9 mouse cellular contexts compared by ENCODE assay signal in genomic region chr5:119668913-119669411, GRCm38 (mm10). TPM values are rescaled to one million over a fixed set of nuclear protein-coding genes. Genes with fewer than 3 reads are reported as not detected.
DNase-seq lines count a peak whose midpoint lies in the region; ATAC-seq and TF ChIP-seq lines count a peak whose summit lies in the region.
"Had no signal": no experiment of that assay in that cellular context is flagged by ENCODE, and none has a peak within 500 bp of the region (broad histone marks: within the 10 kb centered on the region; RNA-seq: fewer than 3 reads in every experiment).

No protein-coding gene starts in this region.

- H3K36me3 ChIP-seq in heart, embryonic 15.5 days, result no peaks in the 10 kb centered on the region
- peaks cover 3% of the 10 kb centered on the region; the same call in 1 of the 2 replicates for H3K36me3 ChIP-seq in ES-E14 (ENCODE audit: control insufficient read depth, insufficient read depth, low read length, poor library complexity, severe bottlenecking)
- H3K36me3 ChIP-seq in embryonic facial prominence, embryonic 11.5 days (replicated peaks; ENCODE audit: control insufficient read depth, insufficient read depth, low read depth, low read length), result no peaks in the 10 kb centered on the region
- H3K36me3 ChIP-seq in liver, embryonic 13.5 days, result no peaks in the 10 kb centered on the region

- ATAC-seq in heart, embryonic 15.5 days (replicated peaks; ENCODE audit: insufficient number of reproducible peaks, insufficient read depth, low FRiP score, low read depth), result no peak
- ATAC-seq in embryonic facial prominence, embryonic 11.5 days (replicated peaks; ENCODE audit: insufficient number of reproducible peaks, low FRiP score, low TSS enrichment, low read depth), result no peak
- no peak for ATAC-seq in liver, embryonic 13.5 days (ENCODE audit: low read depth)
- no peak for ATAC-seq in erythroblast, adult 5-6 weeks (replicated peaks; ENCODE audit: low FRiP score, poor library complexity, severe bottlenecking)
- ATAC-seq in cerebellum, adult (ENCODE audit: insufficient number of reproducible peaks, low FRiP score, low TSS enrichment), result no peak

- no peak overlapping the region for H3K27ac ChIP-seq in heart, embryonic 15.5 days
- no peak overlapping the region; the same call in 1 of the 2 replicates for H3K27ac ChIP-seq in ES-E14 (ENCODE audit: insufficient read depth, low read depth, low read length, poor library complexity, severe bottlenecking)
- H3K27ac ChIP-seq in embryonic facial prominence, embryonic 11.5 days (replicated peaks; ENCODE audit: low read depth, low read length), result peak overlapping the region; percentile 96
- H3K27ac ChIP-seq in liver, embryonic 13.5 days, result peak overlapping the region; percentile 79

- peaks cover 79% of the 10 kb centered on the region for H3K27me3 ChIP-seq in heart, embryonic 15.5 days
- H3K27me3 ChIP-seq in embryonic facial prominence, embryonic 11.5 days (ENCODE audit: control insufficient read depth, insufficient read depth, low read length), result peaks cover 34% of the 10 kb centered on the region
- H3K27me3 ChIP-seq in liver, embryonic 13.5 days, result peaks cover 100% of the 10 kb centered on the region

- peaks cover 30% of the 10 kb centered on the region for H3K4me1 ChIP-seq in heart, embryonic 15.5 days (replicated peaks)
- H3K4me1 ChIP-seq in ES-E14 (ENCODE audit: control insufficient read depth in 2 of 2, insufficient read depth in 2 of 2, low read length in 2 of 2, poor library complexity in 1 of 2), result peaks cover 8 to 13% of the 10 kb centered on the region in 2 experiments
- H3K4me1 ChIP-seq in embryonic facial prominence, embryonic 11.5 days (ENCODE audit: control insufficient read depth, insufficient read depth, low read length), result peaks cover 6% of the 10 kb centered on the region
- peaks cover 2% of the 10 kb centered on the region; the same call in 1 of the 2 replicates for H3K4me1 ChIP-seq in liver, embryonic 13.5 days (replicated peaks)

- in situ Hi-C loops in ES-E14 (cut with MboI; ENCODE audit: low sequenced_read_pairs in 2 of 2, unreplicated experiment in 2 of 2), result loop anchor here (10.0 to 25.0 kb wide), 2 partner anchors 166 to 1507 kb away; partner anchors contain the start of genes Fbxw8 (in 1 of the 2), Hrk (in 1 of the 2) and Tbx5 (in 1 of the 2)

- intact Hi-C loops in gastrocnemius, postnatal 36 days (cut with DNase I), result no loop called here

- no peaks in the 10 kb centered on the region for H3K9me3 ChIP-seq in heart, embryonic 15.5 days (replicated peaks)
- no peaks in the 10 kb centered on the region for H3K9me3 ChIP-seq in ES-E14 (ENCODE audit: control insufficient read depth, insufficient read depth, low read depth, low read length)
- no peaks in the 10 kb centered on the region for H3K9me3 ChIP-seq in embryonic facial prominence, embryonic 11.5 days (replicated peaks; ENCODE audit: control insufficient read depth, low read length)
- no peaks in the 10 kb centered on the region for H3K9me3 ChIP-seq in liver, embryonic 13.5 days (replicated peaks)

- 19% methylated on average over 16 of the region's 18 CpGs for WGBS in heart, embryonic 15.5 days
- 4% methylated on average over 17 of the region's 18 CpGs for WGBS in embryonic facial prominence, embryonic 11.5 days
- 3% methylated on average over 17 of the region's 18 CpGs for WGBS in liver, embryonic 13.5 days (ENCODE audit: insufficient replicate concordance)

- peak overlapping the region; percentile 46 for H3K4me3 ChIP-seq in heart, embryonic 15.5 days
- peak overlapping the region; percentile 62 to 86; a peak in 3 of 4 replicates for H3K4me3 ChIP-seq in ES-E14 (ENCODE audit: insufficient read depth in 1 of 2, low read depth in 1 of 2, low read length in 2 of 2, poor library complexity in 1 of 2, severe bottlenecking in 1 of 2)
- H3K4me3 ChIP-seq in embryonic facial prominence, embryonic 11.5 days (ENCODE audit: low read depth, low read length), result peak overlapping the region; percentile 62
- H3K4me3 ChIP-seq in liver, embryonic 13.5 days (replicated peaks), result no peak overlapping the region

- H3K4me2 ChIP-seq in heart, embryonic 15.5 days, result peak overlapping the region; percentile 94
- H3K4me2 ChIP-seq in embryonic facial prominence, embryonic 11.5 days (ENCODE audit: low read depth, low read length), result peak overlapping the region; percentile 75
- peak overlapping the region; percentile 60 for H3K4me2 ChIP-seq in liver, embryonic 13.5 days

- H3K9ac ChIP-seq in heart, embryonic 15.5 days, result no peak overlapping the region
- peak overlapping the region; percentile 69; the same call in 1 of the 2 replicates for H3K9ac ChIP-seq in ES-E14 (ENCODE audit: insufficient read depth, low read depth, low read length, poor library complexity, severe bottlenecking)
- H3K9ac ChIP-seq in embryonic facial prominence, embryonic 11.5 days (replicated peaks; ENCODE audit: low read length), result peak overlapping the region; percentile 92
- H3K9ac ChIP-seq in liver, embryonic 13.5 days, result no peak overlapping the region; the same call in 1 of the 2 replicates

- no peak for DNase-seq in heart, adult 11 months
- no peak for DNase-seq in ES-E14 (ENCODE audit: low read depth, low spot score)
- peak; percentile 56 for DNase-seq in embryonic facial prominence, embryonic 11.5 days (ENCODE audit: low spot score)
- DNase-seq in liver, embryonic 13.5 days, result no peak
- DNase-seq in gastrocnemius, postnatal 36 days, result no peak
- DNase-seq: thymus, postnatal 4 days had no signal

TF ChIP-seq in ES-E14, 5 proteins besides CTCF, POLR2A, EP300 and RAD21:
- no peak for TF ChIP-seq HCFC1 (IDR thresholded peaks at IDR 0.05; ENCODE audit: borderline replicate concordance, insufficient read depth, low read length)
- no peak for TF ChIP-seq CHD2 (IDR thresholded peaks at IDR 0.05; ENCODE audit: low read depth, low read length)
- no peak for TF ChIP-seq MAFK (IDR thresholded peaks at IDR 0.05; ENCODE audit: insufficient read depth, low read depth, low read length)
- TF ChIP-seq ZNF384 (IDR thresholded peaks at IDR 0.05; ENCODE audit: low read depth, low read length), result no peak
- TF ChIP-seq ZC3H11A (IDR thresholded peaks at IDR 0.05; ENCODE audit: borderline replicate concordance, low read depth, low read length), result no peak
TF ChIP-seq in ES-E14: peak in this region for 0.

RNA-seq across cellular contexts. Expression of gene Tbx3, which starts 1.5 kb away (rescaled TPM):
- 10.0 and 11.4 TPM in 2 replicates for polyA plus RNA-seq in heart, embryonic 15.5 days (2015; fragmentation: Nextera tagmentation; extraction: Ambion mirVana)
- total RNA-seq in ES-E14 (2012; rRNA removed), result 30.5 and 47.9 TPM in 2 replicates
- 36.9 and 39.8 TPM in 2 replicates for polyA plus RNA-seq in embryonic facial prominence, embryonic 11.5 days (2014; fragmentation: Nextera tagmentation; extraction: Ambion mirVana)
- 4.1 and 6.1 TPM in 2 replicates for polyA plus RNA-seq in liver, embryonic 13.5 days (2015; fragmentation: Nextera tagmentation; extraction: Ambion mirVana)
- not detected in 2 replicates for total RNA-seq in erythroblast, adult 5-6 weeks (2015; ENCODE audit: low replicate concordance)
- total RNA-seq in erythroblast, adult 5-6 weeks (2017; ENCODE audit: low replicate concordance), result not detected in 2 replicates
- total RNA-seq in gastrocnemius, postnatal 36 days (2021), result 1 to 10 TPM; 2.6 to 4.4 TPM

Comparison
In these comparisons a context has a peak if more than half of its experiments do, and no peak if none do; other contexts are left out.
1. H3K27ac ChIP-seq: peak in embryonic facial prominence, embryonic 11.5 days (single experiment) and liver, embryonic 13.5 days (single experiment); none in heart, embryonic 15.5 days (single experiment) and ES-E14 (single experiment).
2. H3K9ac ChIP-seq: peak in ES-E14 (single experiment) and embryonic facial prominence, embryonic 11.5 days (single experiment); none in heart, embryonic 15.5 days (single experiment) and liver, embryonic 13.5 days (single experiment).
3. Peak in every context shown above with its lines, with median percentiles within 50 percentile points of each other: H3K4me2 ChIP-seq.